ENCODE assay signal across 21 mouse cellular contexts in genomic region chr13:69380403-69380802, GRCm38 (mm10).
DNase-seq lines count a peak whose midpoint lies in the region; ATAC-seq and TF ChIP-seq lines count a peak whose summit lies in the region.
"Had no signal": no experiment of that assay in that cellular context is flagged by ENCODE, and none has a peak within 500 bp of the region (broad histone marks: within the 10 kb centered on the region; RNA-seq: fewer than 3 reads in every experiment).

No protein-coding gene starts in this region.

- H3K36me3 ChIP-seq in intestine, postnatal 0 days (ENCODE audit: control insufficient read depth, insufficient read depth): no peaks in the 10 kb centered on the region
- no peaks in the 10 kb centered on the region for H3K36me3 ChIP-seq in intestine, embryonic 16.5 days (ENCODE audit: control insufficient read depth, insufficient read depth, low read length)
- no peaks in the 10 kb centered on the region for H3K36me3 ChIP-seq in liver, adult 2 months (ENCODE audit: control insufficient read depth, insufficient read depth, low read length)
- H3K36me3 ChIP-seq in liver, postnatal 0 days (replicated peaks; ENCODE audit: insufficient read depth, low read length): no peaks in the 10 kb centered on the region
- H3K36me3 ChIP-seq in liver, embryonic 16.5 days (ENCODE audit: control insufficient read depth, insufficient read depth): no peaks in the 10 kb centered on the region
- no peaks in the 10 kb centered on the region for H3K36me3 ChIP-seq in liver, embryonic 12.5 days
- H3K36me3 ChIP-seq: G1E had no signal

- H3K79me2 ChIP-seq in liver, adult 2 months (ENCODE audit: control insufficient read depth, insufficient read depth, low read length): no peaks in the 10 kb centered on the region

- no peak overlapping the region for H3K4me2 ChIP-seq in intestine, postnatal 0 days (replicated peaks; ENCODE audit: low read depth)
- H3K4me2 ChIP-seq in intestine, embryonic 16.5 days (ENCODE audit: low read depth, low read length): no peak overlapping the region
- no peak overlapping the region for H3K4me2 ChIP-seq in liver, postnatal 0 days (ENCODE audit: low read depth, low read length)
- no peak overlapping the region for H3K4me2 ChIP-seq in liver, embryonic 16.5 days (ENCODE audit: low read depth, low read length)
- no peak overlapping the region for H3K4me2 ChIP-seq in liver, embryonic 12.5 days

- no peak overlapping the region for H3K9ac ChIP-seq in intestine, postnatal 0 days (ENCODE audit: low read depth, low read length)
- H3K9ac ChIP-seq in intestine, embryonic 16.5 days (ENCODE audit: low read depth, low read length): no peak overlapping the region
- no peak overlapping the region for H3K9ac ChIP-seq in liver, adult 2 months (ENCODE audit: low read depth, low read length)
- H3K9ac ChIP-seq in liver, postnatal 0 days (replicated peaks): no peak overlapping the region
- no peak overlapping the region for H3K9ac ChIP-seq in liver, embryonic 16.5 days (ENCODE audit: low read depth, low read length)
- no peak overlapping the region for H3K9ac ChIP-seq in liver, embryonic 12.5 days

- TF ChIP-seq POLR2A in liver, adult 2 months (IDR thresholded peaks at IDR 0.05; ENCODE audit: extremely low read depth, insufficient read depth, low read length): no peak

- H3K27me3 ChIP-seq in intestine, postnatal 0 days (replicated peaks; ENCODE audit: control insufficient read depth, insufficient read depth, low read length): no peaks in the 10 kb centered on the region
- H3K27me3 ChIP-seq in intestine, embryonic 16.5 days (replicated peaks; ENCODE audit: control insufficient read depth, insufficient read depth, low read length): no peaks in the 10 kb centered on the region
- no peaks in the 10 kb centered on the region for H3K27me3 ChIP-seq in liver, adult 2 months (ENCODE audit: control insufficient read depth, insufficient read depth, low read length)
- no peaks in the 10 kb centered on the region for H3K27me3 ChIP-seq in liver, postnatal 0 days (ENCODE audit: insufficient read depth, low read length)
- H3K27me3 ChIP-seq in liver, embryonic 16.5 days (ENCODE audit: control insufficient read depth, insufficient read depth, low read depth, low read length): no peaks in the 10 kb centered on the region
- no peaks in the 10 kb centered on the region for H3K27me3 ChIP-seq in liver, embryonic 12.5 days (replicated peaks)

- TF ChIP-seq EP300 in liver, postnatal 0 days (IDR thresholded peaks at IDR 0.05; ENCODE audit: low read depth): no peak

- peak; percentile 59 for DNase-seq in liver, adult 2 months (ENCODE audit: extremely low read depth, low read depth, low spot score)
- no peak for DNase-seq in liver, postnatal 0 days
- DNase-seq in yolk sac, embryonic 10.5 days (ENCODE audit: low spot score): peak; percentile 50
- no peak for DNase-seq in kidney, adult 8-10 months
- DNase-seq: adrenal gland, adult 2 months; adrenal gland, adult 8-10 months; adrenal gland, postnatal 10 days; adrenal gland, postnatal 14 days; adrenal gland, postnatal 25 days; adrenal gland, postnatal 36 days; B cell, adult 2 months; cerebellum, adult 11 months; cerebellum, adult 11-12 months had no signal

- no peaks in the 10 kb centered on the region for H3K4me1 ChIP-seq in intestine, postnatal 0 days (replicated peaks; ENCODE audit: control insufficient read depth, insufficient read depth, low read length)
- no peaks in the 10 kb centered on the region for H3K4me1 ChIP-seq in intestine, embryonic 16.5 days (ENCODE audit: control insufficient read depth, insufficient read depth, low read length)
- H3K4me1 ChIP-seq in liver, adult 2 months (ENCODE audit: control insufficient read depth, insufficient read depth, low read length): no peaks in the 10 kb centered on the region
- H3K4me1 ChIP-seq in liver, postnatal 0 days (ENCODE audit: insufficient read depth): no peaks in the 10 kb centered on the region
- H3K4me1 ChIP-seq in liver, embryonic 16.5 days (ENCODE audit: control insufficient read depth, low read depth, low read length): no peaks in the 10 kb centered on the region
- no peaks in the 10 kb centered on the region for H3K4me1 ChIP-seq in liver, embryonic 12.5 days

- peak; percentile 69 for ATAC-seq in intestine, postnatal 0 days
- no peak for ATAC-seq in intestine, embryonic 16.5 days
- no peak for ATAC-seq in liver, postnatal 0 days
- ATAC-seq in liver, embryonic 16.5 days (ENCODE audit: low read depth): peak; percentile 78; the same call in 1 of the 2 replicates
- no peak for ATAC-seq in liver, embryonic 12.5 days
- ATAC-seq: activated CD4-positive, CD25-positive, alpha-beta regulatory T cell, adult 4 months; CD4-positive, CD25-positive, alpha-beta regulatory T cell, adult 4 months; Patski had no signal

- H3K4me3 ChIP-seq in intestine, postnatal 0 days (ENCODE audit: low read depth, low read length): no peak overlapping the region
- H3K4me3 ChIP-seq in intestine, embryonic 16.5 days (ENCODE audit: low read length): no peak overlapping the region
- no peak overlapping the region for H3K4me3 ChIP-seq in liver, adult 2 months (ENCODE audit: insufficient read depth, low read depth, low read length)
- no peak overlapping the region for H3K4me3 ChIP-seq in liver, postnatal 0 days (ENCODE audit: low read depth, low read length)
- no peak overlapping the region for H3K4me3 ChIP-seq in liver, embryonic 16.5 days (ENCODE audit: low read depth, low read length)
- no peak overlapping the region for H3K4me3 ChIP-seq in liver, embryonic 12.5 days

- 31% methylated on average over 4 of the region's 4 CpGs for WGBS in intestine, postnatal 0 days
- 54% methylated on average over 4 of the region's 4 CpGs for WGBS in intestine, embryonic 16.5 days
- 15% methylated on average over 4 of the region's 4 CpGs for WGBS in liver, adult 2 months
- WGBS in liver, postnatal 0 days (ENCODE audit: insufficient replicate concordance): 42% methylated on average over 4 of the region's 4 CpGs
- WGBS in liver, embryonic 16.5 days (ENCODE audit: insufficient replicate concordance): 35% methylated on average over 4 of the region's 4 CpGs
- WGBS in liver, embryonic 12.5 days (ENCODE audit: insufficient replicate concordance): 46% methylated on average over 4 of the region's 4 CpGs

- no peaks in the 10 kb centered on the region for H3K9me3 ChIP-seq in intestine, postnatal 0 days (ENCODE audit: control insufficient read depth)
- no peaks in the 10 kb centered on the region for H3K9me3 ChIP-seq in intestine, embryonic 16.5 days (ENCODE audit: control insufficient read depth, low read length)
- no peaks in the 10 kb centered on the region for H3K9me3 ChIP-seq in liver, postnatal 0 days (ENCODE audit: low read length)
- H3K9me3 ChIP-seq in liver, embryonic 16.5 days (replicated peaks; ENCODE audit: control insufficient read depth, low read length): no peaks in the 10 kb centered on the region
- H3K9me3 ChIP-seq in liver, embryonic 12.5 days (replicated peaks): no peaks in the 10 kb centered on the region

- H3K27ac ChIP-seq in intestine, postnatal 0 days (ENCODE audit: low read depth, low read length): no peak overlapping the region
- no peak overlapping the region for H3K27ac ChIP-seq in intestine, embryonic 16.5 days (ENCODE audit: low read length)
- no peak overlapping the region for H3K27ac ChIP-seq in liver, adult 2 months (replicated peaks; ENCODE audit: insufficient read depth, low read depth, low read length)
- no peak overlapping the region for H3K27ac ChIP-seq in liver, postnatal 0 days (ENCODE audit: low read depth)
- H3K27ac ChIP-seq in liver, embryonic 16.5 days (ENCODE audit: low read length): no peak overlapping the region
- no peak overlapping the region for H3K27ac ChIP-seq in liver, embryonic 12.5 days

- no peak for TF ChIP-seq CTCF in intestine, postnatal 0 days (IDR thresholded peaks at IDR 0.05; ENCODE audit: low read depth)
- no peak for TF ChIP-seq CTCF in liver, adult 2 months (IDR thresholded peaks at IDR 0.05; ENCODE audit: low read depth, low read length)
- TF ChIP-seq CTCF in liver, postnatal 0 days (IDR thresholded peaks at IDR 0.05; ENCODE audit: low read depth): no peak

Comparison
In these comparisons a context has a peak if more than half of its experiments do, and no peak if none do; other contexts are left out.
1. ATAC-seq: peak in intestine, postnatal 0 days (single experiment) and liver, embryonic 16.5 days (single experiment); none in intestine, embryonic 16.5 days (single experiment), liver, postnatal 0 days (single experiment) and liver, embryonic 12.5 days (single experiment).
2. DNase-seq: peak in liver, adult 2 months (single experiment) and yolk sac, embryonic 10.5 days (single experiment); none in liver, postnatal 0 days (single experiment) and kidney, adult 8-10 months (0 of 2).